Mouse (Mus musculus) heart, embryonic 15.5 days (tissue): ENCODE results near the gene Cog5. TPM values are rescaled to one million over a fixed set of nuclear protein-coding genes. Genes with fewer than 3 reads are reported as not detected.

Source experiments
- ATAC-seq: fragments of 200-750 bp; cut with Nextera tagmentation; replicated peaks from 2 replicates; pipeline ENCODE4 v1.8.0; 2017; ENCODE audit warnings: low read depth, moderate TSS enrichment; ENCODE audit not compliant: insufficient number of reproducible peaks, insufficient read depth, low FRiP score
- H3K27ac ChIP-seq: fragments of 300-500 bp; sonication (generic); 2 replicates; pipeline ENCODE4 v1.5.1; 2015; ENCODE audit warnings: mild to moderate bottlenecking, inconsistent platforms
- H3K27me3 ChIP-seq: fragments of 300-500 bp; sonication (generic); 2 replicates; pipeline ENCODE4 v1.6.1; 2015; ENCODE audit warnings: inconsistent platforms
- H3K36me3 ChIP-seq: fragments of 300-500 bp; sonication (generic); 2 replicates; pipeline ENCODE4 v1.6.1; 2015; ENCODE audit warnings: mild to moderate bottlenecking, inconsistent platforms
- H3K4me1 ChIP-seq: fragments of 300-500 bp; sonication (generic); replicated peaks from 2 replicates; pipeline ENCODE4 v1.6.1; 2015; ENCODE audit warnings: inconsistent platforms
- H3K4me2 ChIP-seq: fragments of 300-500 bp; sonication (generic); 2 replicates; pipeline ENCODE4 v1.6.1; 2015; ENCODE audit warnings: inconsistent platforms, mild to moderate bottlenecking, moderate library complexity
- H3K4me3 ChIP-seq: fragments of 300-500 bp; sonication (generic); 2 replicates; pipeline ENCODE4 v1.5.1; 2015; ENCODE audit warnings: mild to moderate bottlenecking, inconsistent platforms
- H3K9ac ChIP-seq: fragments of 300-500 bp; sonication (generic); 2 replicates; pipeline ENCODE4 v1.6.1; 2015; ENCODE audit warnings: mild to moderate bottlenecking, inconsistent platforms
- H3K9me3 ChIP-seq: fragments of 300-500 bp; sonication (generic); replicated peaks from 2 replicates; pipeline ENCODE4 v1.6.1; 2016; ENCODE audit warnings: inconsistent platforms
- WGBS: fragments of 180-500 bp; shearing (Covaris S2); methylation state at CpG from one replicate; pipeline ENCODE4 v1.1.7; 2015; ENCODE audit warnings: mixed read lengths; 5-methylcytosine and 5-hydroxymethylcytosine counted together
- polyA plus RNA-seq: library from polyadenylated mRNA; unstranded; fragments of >200 nt; fragmentation: Nextera tagmentation; extraction: Ambion mirVana; gene quantifications from 2 replicates; pipeline ENCODE4 v1.2.1, GENCODE M21; 2015

Cog5 gene
- polyA plus RNA-seq, 1 experiment from 2014 or later: 24.1 TPM

GRCm38 (mm10) chr12:31712233-31712632 is 57.6 kb downstream of the Cog5 start:
- 0 out of 2 replicates have a peak overlapping the region, but pooled peaks have one; percentile 46 for H3K9ac ChIP-seq
- H3K4me2 ChIP-seq: peak overlapping the region; percentile 49
- WGBS: 31% methylated on average over 5 of the region's 5 CpGs
- H3K36me3 ChIP-seq: no peaks in the 10 kb centered on the region
- no peaks in the 10 kb centered on the region for H3K27me3 ChIP-seq
- H3K27ac ChIP-seq: no peak overlapping the region
- peaks cover 3% of the 10 kb centered on the region; the same call in 1 of the 2 replicates for H3K4me1 ChIP-seq
- no peak for ATAC-seq
- H3K4me3 ChIP-seq: peak overlapping the region; percentile 39
- no peaks in the 10 kb centered on the region for H3K9me3 ChIP-seq

- Histone ChIP-seq H3K36me3 (no peaks in the 10 kb centered on the region), H3K4me2 (peak overlapping the region; percentile 49; the same call in 1 of the 2 replicates), H3K27me3 (no peaks in the 10 kb centered on the region), H3K4me1 (peaks cover 4% of the 10 kb centered on the region; the same call in 1 of the 2 replicates), H3K9ac (no peak overlapping the region), H3K4me3 (no peak overlapping the region), H3K27ac (no peak overlapping the region), H3K9me3 (no peaks in the 10 kb centered on the region)
- ATAC-seq: no peak
- WGBS: 70% methylated on average over 4 of the region's 4 CpGs
Observed at GRCm38 (mm10) chr12:31712727-31713126, 58.1 kb downstream of the Cog5 start.

GRCm38 (mm10) chr12:31713600-31713999 is 58.9 kb downstream of the Cog5 start, which contains the start of gene Gpr22:
TSS of gene Gpr22 (minus strand) at chr12:31713947.
- WGBS: 28% methylated on average over 6 of the region's 6 CpGs
- Histone ChIP-seq H3K9ac (peak within 1 kb of the TSS; percentile 61), H3K9me3 (no peaks in the 10 kb centered on the region), H3K27me3 (no peaks in the 10 kb centered on the region), H3K4me2 (peak within 1 kb of the TSS; percentile 59), H3K27ac (peak within 1 kb of the TSS; percentile 74), H3K36me3 (no peaks in the 10 kb centered on the region), H3K4me1 (0 out of 2 replicates have a peak, but pooled peaks cover 4% of the 10 kb centered on the region), H3K4me3 (peak within 1 kb of the TSS; percentile 51)
- peak; percentile 53; the same call in 1 of the 2 replicates for ATAC-seq

- 86% methylated on average over 3 of the region's 3 CpGs for WGBS
- Histone ChIP-seq H3K4me2 (peak overlapping the region; percentile 59), H3K4me3 (no peak overlapping the region)
Observed at GRCm38 (mm10) chr12:31714070-31714469, 59.4 kb downstream of the Cog5 start.

GRCm38 (mm10) chr12:31719586-31720275 is 65.1 kb downstream of the Cog5 start:
- H3K9me3 ChIP-seq: no peaks in the 10 kb centered on the region
- no peaks in the 10 kb centered on the region for H3K36me3 ChIP-seq
- 74% methylated on average over 1 of the region's 1 CpGs for WGBS
- no peak for ATAC-seq
- peaks cover 23% of the 10 kb centered on the region for H3K4me1 ChIP-seq
- no peak overlapping the region for H3K4me2 ChIP-seq
- H3K9ac ChIP-seq: no peak overlapping the region
- H3K27me3 ChIP-seq: no peaks in the 10 kb centered on the region
- H3K27ac ChIP-seq: no peak overlapping the region
- H3K4me3 ChIP-seq: no peak overlapping the region

More at GRCm38 (mm10) chr12:31714070-31714469, 59.4 kb downstream of the Cog5 start:
- H3K4me1 ChIP-seq: peaks cover 8% of the 10 kb centered on the region
- H3K9me3 ChIP-seq: no peaks in the 10 kb centered on the region
- ATAC-seq: no peak
- no peak overlapping the region for H3K9ac ChIP-seq
- H3K27me3 ChIP-seq: no peaks in the 10 kb centered on the region
- H3K27ac ChIP-seq: no peak overlapping the region
- no peaks in the 10 kb centered on the region for H3K36me3 ChIP-seq

- Histone ChIP-seq H3K9me3 (no peaks in the 10 kb centered on the region), H3K4me3 (no peak overlapping the region), H3K4me2 (no peak overlapping the region), H3K4me1 (peaks cover 20% of the 10 kb centered on the region), H3K27me3 (no peaks in the 10 kb centered on the region), H3K9ac (no peak overlapping the region), H3K27ac (peak overlapping the region; percentile 72; the same call in 1 of the 2 replicates), H3K36me3 (no peaks in the 10 kb centered on the region)
- ATAC-seq: no peak
- WGBS: 92% methylated on average over 3 of the region's 3 CpGs
Observed at GRCm38 (mm10) chr12:31724576-31724975, 69.9 kb downstream of the Cog5 start.

- peak; percentile 64; the same call in 1 of the 2 replicates for ATAC-seq
- no peak overlapping the region for H3K9ac ChIP-seq
- no peaks in the 10 kb centered on the region for H3K9me3 ChIP-seq
- H3K27me3 ChIP-seq: no peaks in the 10 kb centered on the region
- 67% methylated on average over 12 of the region's 12 CpGs for WGBS
- no peak overlapping the region for H3K4me3 ChIP-seq
- no peaks in the 10 kb centered on the region for H3K36me3 ChIP-seq
- no peak overlapping the region for H3K4me2 ChIP-seq
- H3K27ac ChIP-seq: peak overlapping the region; percentile 72
- H3K4me1 ChIP-seq: peaks cover 14% of the 10 kb centered on the region
Observed at GRCm38 (mm10) chr12:31725511-31726275, 71.0 kb downstream of the Cog5 start.

- no peak overlapping the region for H3K9ac ChIP-seq
- no peak overlapping the region for H3K4me2 ChIP-seq
- no peaks in the 10 kb centered on the region for H3K9me3 ChIP-seq
- no peak overlapping the region for H3K4me3 ChIP-seq
- 35% methylated on average over 1 of the region's 1 CpGs for WGBS
- H3K27ac ChIP-seq: peak overlapping the region; percentile 18
- peaks cover 7% of the 10 kb centered on the region; the same call in 1 of the 2 replicates for H3K4me1 ChIP-seq
- H3K36me3 ChIP-seq: no peaks in the 10 kb centered on the region
- H3K27me3 ChIP-seq: no peaks in the 10 kb centered on the region
- ATAC-seq: no peak
Observed at GRCm38 (mm10) chr12:31726707-31727106, 72.0 kb downstream of the Cog5 start.

GRCm38 (mm10) chr12:31730126-31730525 is 75.5 kb downstream of the Cog5 start:
- Histone ChIP-seq H3K9me3 (no peaks in the 10 kb centered on the region), H3K4me3 (no peak overlapping the region), H3K27ac (no peak overlapping the region), H3K36me3 (no peaks in the 10 kb centered on the region), H3K4me2 (no peak overlapping the region), H3K27me3 (no peaks in the 10 kb centered on the region), H3K9ac (no peak overlapping the region), H3K4me1 (peaks cover 7% of the 10 kb centered on the region; the same call in 1 of the 2 replicates)
- no peak for ATAC-seq
- 93% methylated on average over 1 of the region's 1 CpGs for WGBS

- Histone ChIP-seq H3K4me2 (no peak overlapping the region), H3K9me3 (no peaks in the 10 kb centered on the region), H3K27ac (no peak overlapping the region), H3K27me3 (no peaks in the 10 kb centered on the region), H3K4me3 (no peak overlapping the region), H3K9ac (no peak overlapping the region), H3K36me3 (no peaks in the 10 kb centered on the region), H3K4me1 (no peaks in the 10 kb centered on the region; the same call in 1 of the 2 replicates)
- no peak for ATAC-seq
- WGBS: 62% methylated on average over 2 of the region's 2 CpGs
Observed at GRCm38 (mm10) chr12:31734616-31735015, 79.9 kb downstream of the Cog5 start.

GRCm38 (mm10) chr12:31747301-31747700 is 92.6 kb downstream of the Cog5 start:
- H3K4me1 ChIP-seq: no peaks in the 10 kb centered on the region
- H3K4me2 ChIP-seq: no peak overlapping the region
- H3K27ac ChIP-seq: no peak overlapping the region
- WGBS: 86% methylated on average over 8 of the region's 8 CpGs
- no peak for ATAC-seq
- no peaks in the 10 kb centered on the region for H3K27me3 ChIP-seq
- no peak overlapping the region for H3K9ac ChIP-seq
- peaks cover 5% of the 10 kb centered on the region; the same call in 1 of the 2 replicates for H3K9me3 ChIP-seq
- no peak overlapping the region for H3K4me3 ChIP-seq
- H3K36me3 ChIP-seq: no peaks in the 10 kb centered on the region
